Mouse (Mus musculus): ENCODE measurements at regions not wholly inside any gene's neighbourhood (a gene's known extent, or its start where the extent isn't known, plus 50 kb on each side); places are given as distances from the start of the nearest gene placed in this dataset.

DNA sequence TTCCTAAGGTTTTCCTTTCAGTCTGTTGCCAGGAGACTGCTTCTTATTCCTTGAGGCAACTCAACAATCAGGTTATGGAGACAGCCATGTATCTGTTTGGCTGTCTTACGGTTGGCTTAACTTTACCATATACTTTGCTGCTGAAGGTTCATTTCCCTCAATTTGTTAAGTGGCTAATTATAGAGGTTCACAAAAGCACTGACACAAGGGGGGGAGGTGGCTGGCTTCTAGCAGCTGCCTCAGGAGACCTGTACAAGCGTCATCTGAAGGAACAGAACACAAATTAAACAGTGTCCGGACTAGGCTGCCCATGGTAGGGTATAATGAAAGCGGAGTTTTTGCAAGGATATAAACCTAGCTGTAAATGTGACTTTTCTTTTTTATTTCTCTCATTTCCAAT, 305.0 kb upstream of the Rnf219 start:
- DNase-seq = no peak

DNA sequence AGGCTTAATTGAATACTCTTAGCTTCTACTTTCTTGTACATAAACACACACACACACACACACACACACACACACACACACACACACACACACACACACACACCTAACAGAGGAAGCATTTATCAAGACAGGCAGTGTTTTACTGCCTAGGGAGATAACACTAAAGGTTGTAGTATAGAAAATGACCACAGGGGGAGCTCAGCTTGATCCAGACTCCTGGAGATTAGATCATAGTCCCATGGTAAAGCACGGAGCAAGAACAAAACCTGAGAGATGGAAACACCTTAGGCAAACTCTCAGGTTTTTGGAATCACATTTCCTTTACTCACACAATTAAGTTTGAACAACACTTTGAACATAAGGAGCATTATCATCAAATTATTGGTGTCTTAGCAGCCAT, 302.5 kb upstream of the Rnf219 start:
- DNase-seq = no peak

DNA sequence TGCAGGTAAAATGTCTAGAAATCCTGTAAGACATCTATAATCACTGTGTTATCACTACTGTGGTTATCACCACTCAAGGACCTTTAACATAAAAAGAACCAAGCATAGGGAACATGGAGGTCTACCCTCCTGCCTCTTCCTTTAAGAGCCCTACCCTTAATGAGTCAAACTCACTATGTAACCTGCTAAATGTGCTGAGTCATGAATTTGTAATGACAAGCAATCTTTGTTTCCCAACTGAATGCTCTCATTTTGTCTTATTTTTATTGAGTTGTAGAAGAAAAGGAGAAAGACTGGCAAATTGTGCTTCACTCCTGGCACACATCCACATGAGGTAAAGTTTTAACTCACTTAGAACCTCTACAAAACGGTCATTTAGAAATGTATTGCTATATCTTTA, 301.8 kb upstream of the Rnf219 start:
- DNase-seq = no peak

DNA sequence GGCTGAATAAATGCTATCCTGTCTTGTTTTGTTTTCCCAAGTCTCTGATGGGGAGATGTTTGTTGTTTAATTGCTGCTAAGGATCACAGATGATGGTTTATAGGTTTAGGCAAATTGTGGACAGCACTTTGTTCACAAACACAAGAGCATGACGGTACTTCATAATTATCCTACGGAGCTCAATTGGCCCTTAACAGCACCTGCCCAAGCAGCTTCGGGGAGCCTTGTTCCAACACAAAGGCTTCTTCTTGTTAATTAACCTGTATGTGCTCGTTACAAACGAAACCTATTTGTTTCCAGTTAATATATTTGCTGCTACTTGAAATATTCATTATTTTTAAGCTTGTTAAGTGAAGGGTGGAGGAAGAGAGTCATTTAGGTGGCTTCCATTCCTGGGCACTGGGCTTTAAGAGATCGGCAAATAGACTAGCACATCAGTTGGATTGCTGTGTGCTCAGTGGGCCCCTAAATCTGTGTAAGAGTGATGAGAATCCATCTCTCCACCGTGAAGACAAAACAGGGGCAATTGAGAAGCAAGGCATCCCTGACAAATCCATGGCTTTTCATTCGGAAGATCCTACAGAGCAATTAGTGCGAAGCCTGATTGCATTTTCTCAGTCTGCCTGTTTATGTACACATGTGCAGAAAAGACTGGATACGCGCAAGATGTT, 299.6 kb upstream of the Rnf219 start:
- no peak for DNase-seq

DNA sequence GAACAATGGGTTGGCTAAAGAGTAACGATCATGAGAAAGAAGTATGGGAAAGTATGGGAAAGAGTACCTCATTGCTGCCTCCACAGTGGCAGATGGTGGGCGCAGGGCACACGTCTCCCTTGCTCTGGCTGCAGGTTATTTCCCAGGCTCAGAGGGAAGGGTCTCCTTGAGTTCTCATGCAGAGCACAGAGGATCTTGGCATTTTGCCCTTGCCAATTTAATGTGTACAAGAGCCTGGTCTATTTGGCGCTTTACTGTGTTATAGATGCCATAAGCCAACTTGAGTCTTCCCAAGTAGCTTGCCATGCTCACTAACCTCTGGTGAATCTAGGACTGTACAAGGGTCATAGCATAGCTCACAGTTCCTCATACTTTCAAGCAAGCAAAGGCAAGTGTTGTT, 296.7 kb upstream of the Rnf219 start:
- no peak for DNase-seq

DNA sequence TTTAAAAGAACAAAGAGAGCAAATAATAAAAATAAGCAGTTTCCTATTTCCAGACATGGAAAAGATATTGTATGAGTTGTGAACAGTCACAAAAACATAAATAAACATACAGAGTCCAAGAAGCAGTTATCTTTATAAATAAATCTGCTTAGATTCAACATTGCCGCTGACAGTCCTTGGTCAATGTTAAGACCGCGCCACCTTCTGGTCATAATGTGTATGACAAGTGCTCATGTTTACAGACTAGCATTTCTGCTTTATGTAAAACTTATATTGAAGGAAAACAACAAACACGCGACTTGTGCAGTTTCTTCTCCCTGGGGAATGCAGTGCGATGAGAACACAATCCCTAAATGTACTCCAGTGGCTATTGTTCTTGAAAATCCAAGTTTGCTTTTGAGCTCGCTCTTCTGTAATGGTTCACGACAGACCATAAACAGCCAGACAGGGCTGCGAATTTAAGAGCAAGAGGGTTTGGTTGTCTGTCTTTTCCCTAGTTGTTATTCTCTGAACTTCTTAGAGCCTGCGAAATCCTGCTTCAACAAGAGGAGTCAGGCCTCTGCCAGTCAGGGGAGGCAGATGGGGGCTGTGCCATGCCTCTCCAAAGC, 291.6 kb upstream of the Rnf219 start:
- DNase-seq = peak; percentile 53 to 85

DNA sequence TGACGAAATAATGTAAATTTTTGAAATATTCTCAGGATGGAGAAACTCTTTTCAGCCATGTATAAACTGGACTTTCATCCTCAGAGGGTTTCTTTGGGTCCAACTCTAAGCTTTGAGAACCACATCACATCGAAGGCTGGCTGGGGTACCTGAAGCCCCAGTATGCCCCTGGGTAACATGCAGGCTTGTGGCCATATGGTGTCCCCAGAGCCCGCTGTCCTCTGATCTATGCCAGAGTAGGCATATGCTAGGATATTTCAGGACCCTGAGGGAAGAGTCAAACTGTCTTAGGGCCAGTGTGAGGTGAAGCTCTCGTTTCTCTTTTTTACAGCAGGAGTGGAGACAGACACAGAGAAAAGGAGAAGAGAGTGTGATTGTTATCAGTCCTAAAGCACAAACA, 289.6 kb upstream of the Rnf219 start:
- no peak for DNase-seq

DNA sequence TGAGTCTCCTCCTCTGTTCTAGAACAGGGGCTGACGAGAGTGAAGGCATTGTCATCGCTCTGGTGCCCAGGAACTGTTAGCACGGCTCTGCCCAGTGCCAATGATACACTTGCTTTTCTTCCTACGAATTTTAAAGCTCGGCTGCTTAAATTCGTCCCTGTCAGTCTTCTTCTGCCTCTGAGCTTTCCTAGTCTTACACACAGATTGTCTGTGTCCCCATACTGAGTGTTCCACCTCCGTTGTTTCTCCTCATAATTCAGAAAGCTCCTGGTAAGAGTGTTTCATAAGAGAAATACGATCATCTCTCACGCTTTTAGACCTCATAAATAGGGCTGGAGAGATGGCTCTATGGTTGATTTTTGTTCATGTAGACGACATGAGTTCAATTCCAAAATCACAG, 282.9 kb upstream of the Rnf219 start:
- DNase-seq = no peak

DNA sequence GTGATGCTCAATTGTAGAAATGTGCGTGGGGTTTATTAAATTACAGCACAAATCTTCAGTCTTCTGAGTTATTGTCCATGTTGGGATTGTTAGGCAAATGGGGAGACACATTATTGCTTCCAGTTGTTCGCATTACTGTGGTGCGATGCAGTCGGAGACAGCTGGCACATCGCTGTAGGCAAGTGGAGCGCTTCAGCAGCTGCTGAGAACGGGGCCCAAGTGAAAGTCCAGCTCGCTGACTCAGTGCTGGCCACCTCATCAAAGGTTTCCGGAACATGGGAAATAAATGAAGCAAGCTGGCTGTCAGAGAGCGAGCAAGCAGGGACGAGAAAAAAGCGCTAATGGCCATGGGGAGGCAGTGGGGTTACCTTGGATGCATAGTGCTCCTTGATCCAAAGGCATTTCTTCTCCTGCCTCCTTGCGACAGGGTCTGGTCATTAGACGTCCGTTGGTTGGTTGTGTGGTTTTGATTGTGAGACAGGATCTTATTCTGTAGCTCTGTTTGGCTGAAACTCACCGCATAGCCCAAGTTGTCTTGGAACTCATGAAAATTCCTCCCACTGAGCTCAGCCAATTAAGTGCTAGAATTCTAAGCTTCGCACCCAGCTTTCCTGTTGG, 274.0 kb upstream of the Rnf219 start:
- no peak for DNase-seq

DNA sequence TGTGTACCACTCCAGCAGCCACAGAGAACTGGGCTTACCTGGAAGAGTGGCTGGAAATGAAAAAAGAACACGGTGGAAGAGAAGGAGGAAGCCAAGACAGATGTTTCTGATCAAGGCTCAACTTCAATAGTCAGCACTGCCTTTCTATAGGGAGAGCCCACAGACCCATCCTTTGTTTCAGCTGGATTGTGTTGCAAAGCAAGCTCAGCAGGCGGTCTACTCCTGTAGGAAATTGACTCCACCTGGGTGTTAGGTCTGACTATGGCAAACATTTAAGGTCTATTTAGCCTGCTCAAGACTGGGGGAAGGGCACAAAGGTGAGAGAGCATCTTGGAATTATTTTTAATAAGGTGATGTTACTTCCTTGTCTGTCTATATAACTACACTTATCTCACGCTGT, 266.9 kb upstream of the Rnf219 start:
- no peak for DNase-seq

DNA sequence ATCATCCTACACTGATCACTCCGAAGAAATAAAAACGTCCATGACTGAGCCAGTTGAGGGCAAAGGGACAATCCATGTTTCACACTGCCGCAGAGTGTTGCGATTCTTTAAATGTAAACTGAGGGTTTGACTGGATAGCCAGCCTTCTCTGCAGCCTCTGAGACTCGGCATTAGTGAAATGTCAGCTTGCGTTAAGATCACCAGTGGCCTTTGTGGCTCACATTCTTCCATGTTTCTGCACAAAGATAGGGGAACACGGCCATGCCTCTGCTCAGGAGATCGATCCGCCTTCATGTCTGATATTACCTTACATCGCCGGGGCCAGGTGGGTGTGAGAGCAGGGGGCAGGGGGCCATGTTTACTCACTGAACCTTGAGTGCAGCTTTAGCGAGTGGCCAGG, 262.6 kb upstream of the Rnf219 start:
- no peak for DNase-seq

DNA sequence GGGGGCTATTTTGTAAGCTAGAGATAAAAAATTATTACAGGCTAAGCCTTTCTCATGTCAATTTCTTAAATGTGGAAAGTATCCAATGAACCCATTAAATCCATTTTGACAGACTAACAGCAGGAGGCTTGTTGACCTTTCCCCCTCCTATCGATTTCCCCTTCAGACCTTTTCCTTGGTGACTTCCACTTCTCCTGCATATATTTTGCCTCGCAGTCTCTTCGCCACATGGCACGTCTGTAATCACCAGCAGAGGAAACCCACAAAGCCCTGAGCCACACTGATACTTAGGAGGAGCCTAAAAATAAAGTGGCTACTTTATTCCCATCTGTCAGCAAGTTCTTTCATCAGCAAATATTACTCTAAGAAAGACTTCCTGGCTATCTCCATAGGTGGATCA, 247.5 kb upstream of the Rnf219 start:
- DNase-seq = no peak

DNA sequence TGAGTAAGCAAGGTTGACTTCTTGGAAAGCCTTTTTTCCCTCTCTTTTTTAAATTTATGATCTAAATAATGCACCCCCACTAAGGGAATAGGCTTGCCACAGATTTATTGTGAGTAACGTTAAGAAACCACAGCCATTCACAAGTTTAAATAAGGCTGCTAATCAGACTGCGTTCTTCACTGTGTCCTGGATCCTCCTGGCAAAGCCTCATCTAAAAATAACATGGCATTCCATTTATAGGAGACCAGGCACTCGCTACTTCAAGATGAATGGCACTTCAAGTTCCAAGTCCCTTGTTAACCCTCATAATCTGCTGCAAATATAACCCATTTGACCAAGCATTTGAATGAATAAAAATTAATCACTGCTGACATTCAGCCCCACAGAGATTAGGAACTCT, 211.8 kb upstream of the Rnf219 start:
- DNase-seq = no peak

DNA sequence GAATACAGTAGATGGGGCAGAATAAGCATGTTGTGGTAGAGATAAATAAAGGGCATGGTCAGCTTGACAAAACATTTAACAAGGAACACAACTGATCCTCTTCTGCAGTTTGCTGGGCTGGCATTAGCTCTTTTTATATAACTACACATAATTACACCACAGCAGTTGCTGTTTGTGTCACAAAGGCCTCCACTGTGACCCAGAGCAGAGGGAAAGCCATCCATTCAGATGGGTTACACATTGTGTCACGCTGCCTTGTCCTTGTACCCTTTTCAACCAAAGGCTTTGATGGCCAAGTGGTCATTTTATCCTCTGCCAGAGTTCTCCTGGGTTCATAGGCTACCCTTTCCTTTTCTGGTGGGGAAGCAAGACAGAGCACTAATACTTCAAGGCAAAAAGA, 209.6 kb upstream of the Rnf219 start:
- DNase-seq = no peak

DNA sequence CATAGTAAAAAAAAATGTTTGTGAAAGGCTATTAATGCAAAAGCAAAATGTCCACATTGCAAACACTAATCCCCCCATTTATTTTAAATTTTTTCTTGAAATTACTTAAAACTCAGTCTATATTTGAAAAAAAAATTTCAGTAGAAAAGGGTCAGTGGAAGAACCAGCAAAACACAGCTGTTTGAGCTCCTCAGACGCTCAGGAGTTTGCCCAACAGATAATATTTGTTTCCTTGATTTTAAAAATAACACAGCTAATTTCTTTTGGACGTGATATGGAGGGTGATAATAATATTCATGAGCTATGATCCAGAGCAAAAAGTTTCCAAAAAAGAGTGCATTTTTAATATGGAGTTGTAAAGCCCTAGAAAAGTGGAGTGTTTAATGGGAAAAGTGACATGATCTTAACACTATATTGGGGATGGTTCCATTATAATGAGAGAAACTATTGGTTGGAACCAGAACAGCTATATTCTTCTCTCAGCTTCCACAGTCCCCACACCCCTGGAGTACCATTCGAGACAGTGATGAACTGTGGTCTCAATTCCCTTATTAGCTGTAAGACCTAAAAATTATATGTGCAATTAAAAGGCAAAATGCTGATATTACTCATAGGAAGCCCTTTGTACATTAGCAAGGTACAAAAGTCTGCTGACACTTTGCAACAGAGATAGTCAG, 209.0 kb upstream of the Rnf219 start:
- no peak for DNase-seq

DNA sequence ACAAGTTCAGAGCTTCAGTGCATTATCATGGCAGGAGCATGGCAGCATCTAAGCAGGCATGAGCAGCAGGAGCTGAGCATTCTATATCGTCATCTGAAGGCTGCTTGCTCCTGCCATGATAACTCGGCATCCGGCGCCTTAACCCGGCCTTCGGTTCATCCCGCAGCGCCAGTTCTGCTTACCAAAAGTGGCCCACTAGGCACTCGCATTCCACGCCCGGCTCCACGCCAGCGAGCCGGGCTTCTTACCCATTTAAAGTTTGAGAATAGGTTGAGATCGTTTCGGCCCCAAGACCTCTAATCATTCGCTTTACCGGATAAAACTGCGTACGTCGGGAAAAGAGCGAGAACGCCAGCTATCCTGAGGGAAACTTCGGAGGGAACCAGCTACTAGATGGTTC, 193.2 kb upstream of the Rnf219 start:
- DNase-seq = peak in 1 of 2 experiments; percentile 88

DNA sequence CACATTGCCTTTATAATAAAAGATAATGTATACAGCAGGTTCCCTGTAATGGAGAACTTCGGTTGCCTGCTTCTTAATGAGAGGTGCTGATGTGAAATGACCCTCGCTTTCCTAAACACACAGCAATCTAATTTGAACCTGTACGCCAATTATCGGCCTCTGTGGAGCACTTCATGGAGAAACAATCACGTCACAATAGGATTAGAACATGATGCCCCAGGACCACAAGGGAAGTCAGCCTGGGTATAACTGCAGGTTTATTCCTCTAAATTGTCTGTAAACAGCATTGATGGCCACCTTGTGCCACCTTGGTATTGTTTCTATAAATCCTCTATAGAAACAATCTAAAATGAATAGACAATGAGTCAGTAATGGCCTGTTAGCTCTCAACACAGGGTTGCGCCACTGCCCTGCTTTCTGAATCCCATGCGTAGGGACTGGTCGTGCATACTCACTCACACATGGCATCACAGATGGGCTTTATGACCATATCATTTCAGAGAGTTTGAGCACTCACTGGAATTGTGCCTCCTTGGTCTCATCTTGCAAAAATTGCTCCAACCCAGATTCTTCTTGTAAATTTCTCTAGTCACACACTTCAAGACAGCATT, 179.9 kb upstream of the Rnf219 start:
- no peak for DNase-seq

DNA sequence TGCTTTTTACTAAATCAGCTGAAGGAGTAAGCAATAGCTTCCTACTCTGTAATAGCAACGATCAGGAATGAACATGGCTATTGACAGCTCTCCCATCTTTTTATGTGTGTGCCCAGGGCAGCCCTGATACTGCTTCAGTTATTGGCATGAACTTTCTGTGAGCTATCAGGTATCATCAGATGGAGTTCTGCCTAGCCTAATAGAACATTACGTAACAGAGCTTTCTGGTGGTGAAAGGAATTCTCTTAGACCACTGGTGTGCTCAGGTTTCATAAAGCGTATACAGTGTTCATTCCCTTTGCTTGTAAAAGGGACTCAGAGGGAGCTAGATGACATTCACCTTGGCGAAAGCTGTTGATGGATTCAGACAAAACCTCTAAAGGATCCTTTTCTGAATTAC, 176.5 kb upstream of the Rnf219 start:
- no peak for DNase-seq

DNA sequence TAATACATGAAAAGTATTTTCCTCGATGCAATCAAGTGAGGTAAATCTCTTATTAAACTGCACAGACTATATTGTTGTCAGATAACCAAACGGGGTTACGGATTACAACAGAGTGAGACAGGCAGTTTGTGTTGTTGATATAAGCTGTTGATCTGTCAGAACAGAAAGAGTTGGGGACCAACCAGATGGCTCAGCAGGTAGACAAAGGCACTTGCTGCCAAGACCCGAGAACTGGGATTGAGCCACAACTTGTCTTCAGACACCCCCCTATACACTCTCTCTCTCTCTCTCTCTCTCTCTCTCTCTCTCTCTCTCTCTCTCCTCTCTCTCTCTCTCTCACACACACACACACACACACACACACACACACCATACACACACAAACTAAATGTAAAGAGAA, 172.7 kb upstream of the Rnf219 start:
- no peak for DNase-seq

DNA sequence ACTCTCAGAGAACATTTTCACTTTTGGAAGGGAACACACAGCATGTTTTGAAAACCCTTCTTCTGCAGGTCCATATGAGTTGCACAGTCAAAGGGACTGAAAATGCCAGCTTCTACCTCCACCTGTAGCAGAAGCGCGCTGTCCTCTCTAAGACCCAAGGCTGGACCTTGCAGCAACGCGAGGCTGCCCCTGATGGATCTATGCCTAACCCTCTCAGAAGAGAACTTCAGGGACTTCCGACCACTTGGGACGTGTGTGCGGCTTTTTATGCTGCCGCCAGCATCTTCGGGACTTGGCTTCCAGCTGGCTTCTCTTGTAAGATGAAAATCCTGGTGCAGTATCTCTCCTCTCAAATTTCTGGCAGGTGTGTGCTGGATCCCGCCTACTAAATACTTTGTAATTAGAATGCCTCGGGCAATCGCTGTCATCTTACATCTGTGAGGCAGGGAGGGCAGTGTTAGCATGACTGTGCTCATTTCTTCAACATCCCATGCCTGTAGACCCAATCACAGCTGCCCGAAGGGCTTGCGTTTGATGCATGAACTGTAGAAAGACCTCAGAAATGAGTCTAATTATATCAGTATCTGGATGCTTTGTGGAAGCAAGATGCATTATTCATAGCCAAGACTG, 171.8 kb upstream of the Rnf219 start:
- no peak for DNase-seq

DNA sequence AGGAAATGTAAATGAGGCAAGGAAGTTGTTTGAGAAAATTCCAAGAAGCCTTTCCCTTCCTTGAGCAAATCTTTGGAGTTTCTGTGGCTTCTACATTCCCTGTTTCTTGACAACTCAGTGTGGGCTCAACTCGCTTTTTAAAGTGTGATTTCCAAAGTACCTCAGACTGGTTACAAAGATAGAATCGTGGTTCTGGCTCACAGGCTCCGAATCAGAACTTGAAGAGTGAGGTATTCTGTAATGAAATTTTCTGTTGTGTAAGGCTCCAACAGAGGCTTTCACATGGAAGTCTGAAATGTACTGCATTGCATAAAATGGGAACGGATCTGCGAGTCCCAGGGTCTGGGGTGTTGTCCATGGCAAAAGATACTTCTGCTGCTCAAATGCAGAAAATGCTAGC, 170.2 kb upstream of the Rnf219 start:
- no peak for DNase-seq

DNA sequence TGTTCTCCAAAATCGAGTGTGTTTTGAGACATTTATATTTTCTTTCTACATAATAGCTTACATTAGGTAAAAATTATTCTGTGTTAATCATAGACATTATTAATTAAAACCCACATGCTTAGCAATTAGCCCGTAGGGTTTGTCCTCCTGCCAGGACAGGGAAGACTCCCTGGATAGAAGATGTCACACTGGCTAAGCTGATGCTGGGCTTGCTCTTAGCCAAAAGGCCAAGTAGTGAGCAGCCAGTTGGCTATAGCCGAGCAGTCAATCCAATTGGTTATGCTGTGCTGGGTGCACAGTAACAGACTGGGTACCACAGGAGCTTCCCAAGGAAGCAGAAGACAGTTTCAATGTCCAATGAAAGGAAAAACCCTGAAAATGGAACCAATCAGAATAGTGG, 166.0 kb upstream of the Rnf219 start:
- no peak for DNase-seq

DNA sequence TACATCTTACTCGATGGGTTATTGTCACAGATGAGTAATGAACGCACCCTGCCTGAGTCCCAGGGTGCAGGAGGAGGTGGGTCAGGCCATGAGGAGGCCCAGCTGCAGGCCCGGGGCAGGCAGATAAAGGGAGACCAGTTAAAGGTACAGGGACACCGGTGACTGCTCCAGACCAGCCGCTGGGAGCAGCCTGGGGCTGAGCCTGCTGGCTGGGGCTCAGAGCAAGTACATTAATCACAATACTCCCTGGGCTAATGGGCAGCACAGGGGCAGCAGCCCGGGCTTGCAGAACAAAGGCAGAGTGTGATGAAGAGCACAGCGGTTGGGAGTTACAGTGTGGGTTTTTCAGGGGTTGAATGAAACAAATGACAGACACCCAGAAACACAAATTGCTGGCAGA, 154.4 kb upstream of the Rnf219 start:
- peak in 1 of 2 experiments; percentile 4 for DNase-seq
